Mouse (Mus musculus): ENCODE measurements around the gene Ifit2.
A peak's percentile ranks its signal among the peaks of the same experiment; 100 is the strongest.

The Ifit2 gene

DNA sequence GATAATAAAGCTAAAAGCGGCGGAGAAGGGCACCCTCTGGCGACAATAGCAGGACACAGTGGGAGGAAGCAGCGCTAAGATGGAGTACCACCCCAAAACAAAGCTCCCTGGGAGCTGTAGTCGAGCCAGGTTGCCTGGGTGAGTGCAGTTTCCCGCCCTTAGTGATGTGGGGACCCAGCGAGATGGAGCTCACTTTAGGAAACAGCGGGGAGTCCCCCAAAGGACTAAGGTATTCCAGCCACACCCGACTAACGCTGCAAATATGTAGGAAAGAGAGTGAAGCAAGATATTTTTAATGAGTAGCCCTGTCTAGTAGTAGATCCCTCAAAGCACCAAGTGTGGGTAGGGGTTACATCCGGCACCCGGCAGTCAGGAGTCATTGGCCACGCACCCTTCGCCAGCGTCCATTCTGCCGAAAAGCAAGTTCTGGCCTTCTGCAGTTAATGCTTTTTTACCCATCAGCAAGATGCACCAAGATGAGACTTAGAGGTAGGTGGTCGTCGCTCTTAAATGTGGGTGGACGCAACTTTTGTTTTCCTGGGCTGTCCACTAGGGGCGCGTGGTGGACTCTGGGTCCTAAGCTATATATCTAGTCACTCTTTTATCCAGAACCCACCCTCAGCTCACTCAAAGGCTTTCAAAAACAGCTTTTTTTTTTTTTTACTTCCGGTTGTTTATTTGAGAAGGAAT is at the start of gene Ifit2:
Ifit2 (plus strand) TSS at position 161 of the 690 bp plus-strand sequence.
- DNase-seq, result peak; percentile 79

DNA sequence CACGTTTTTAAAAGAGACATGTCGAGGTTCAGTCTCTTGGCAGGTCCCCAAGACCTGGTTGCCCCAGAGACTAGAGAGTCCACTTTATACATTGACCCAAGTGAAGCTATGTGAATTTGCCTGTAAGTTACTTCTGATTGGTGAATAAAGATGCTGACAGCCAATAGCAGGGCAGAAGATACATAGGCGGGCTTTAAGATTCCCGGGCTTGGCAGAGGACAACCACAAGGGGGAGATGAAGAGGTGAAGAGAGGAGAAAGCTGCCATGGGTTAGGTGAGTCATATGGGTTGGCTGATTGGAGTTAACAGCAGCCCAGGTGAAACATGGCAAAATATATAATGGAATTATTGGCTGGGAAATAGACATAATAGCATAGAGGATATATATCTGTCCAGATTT is 49.7 kb upstream of the Ifit2 start:
- DNase-seq, result peak; percentile 84

DNA sequence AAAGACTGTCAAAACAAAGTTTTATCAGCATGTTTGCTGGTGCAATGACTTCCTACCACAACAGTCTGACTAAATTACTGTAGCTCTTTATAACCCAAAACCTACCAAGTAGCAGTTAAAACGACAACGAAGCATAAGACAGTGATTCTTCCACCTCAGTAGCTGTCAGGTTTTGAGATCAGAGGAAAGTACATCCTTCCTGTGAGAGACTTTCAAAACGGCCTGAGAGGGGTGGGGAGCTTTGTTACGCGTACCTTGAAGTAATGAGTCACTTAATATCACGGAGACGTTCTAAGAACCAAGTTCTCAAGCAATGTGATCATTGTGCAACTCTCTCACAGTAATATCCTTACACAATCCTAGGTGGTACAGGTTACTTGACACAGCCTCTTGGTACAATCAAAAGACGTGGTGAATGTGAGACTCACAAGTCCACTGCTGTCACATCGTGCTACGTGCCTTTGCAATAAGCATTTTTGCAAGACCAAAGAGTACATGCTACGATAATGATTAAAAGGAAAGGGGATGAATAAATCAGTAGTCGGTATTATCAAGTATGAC is 45.3 kb upstream of the Ifit2 start:
- DNase-seq, result peak; percentile 11

DNA sequence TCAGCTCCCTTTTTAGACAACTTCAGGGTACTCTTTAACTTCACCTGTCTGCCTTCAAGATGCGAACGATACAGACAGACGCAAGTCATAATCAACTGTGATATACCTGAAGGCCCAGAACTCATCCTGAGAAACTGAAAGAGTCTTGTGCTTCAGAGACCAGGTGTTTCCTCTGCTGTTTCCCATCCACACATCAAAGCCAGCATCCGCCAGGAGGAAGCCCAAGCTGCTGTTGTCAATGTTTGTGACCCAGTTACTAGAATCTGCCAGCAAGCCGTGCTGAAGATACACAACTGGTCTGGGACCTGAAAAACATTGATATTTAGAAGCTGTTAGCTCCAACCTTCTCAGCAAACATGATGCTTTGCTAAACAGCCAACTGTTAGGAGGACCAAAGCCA is 39.8 kb upstream of the Ifit2 start:
- no peak for DNase-seq

DNA sequence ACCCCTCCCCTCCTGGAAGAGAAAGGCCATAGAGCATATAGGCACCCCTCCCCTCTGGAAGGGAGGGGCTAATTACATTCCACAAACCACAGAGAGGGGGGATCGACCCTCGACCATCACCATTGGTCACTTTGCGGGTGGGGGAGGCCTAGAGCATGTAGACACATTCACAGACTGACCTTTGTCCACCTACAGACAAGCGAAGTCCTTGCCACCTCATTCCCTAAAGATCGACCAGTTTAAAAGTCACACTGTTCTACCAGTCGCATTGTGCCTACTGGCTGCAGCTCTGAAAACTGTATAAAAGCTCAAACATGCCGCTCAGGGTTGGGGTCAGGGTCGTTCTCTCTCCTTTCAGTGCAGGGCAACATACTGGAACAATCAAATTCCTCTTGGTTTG is 39.0 kb upstream of the Ifit2 start:
- DNase-seq, result no peak

DNA sequence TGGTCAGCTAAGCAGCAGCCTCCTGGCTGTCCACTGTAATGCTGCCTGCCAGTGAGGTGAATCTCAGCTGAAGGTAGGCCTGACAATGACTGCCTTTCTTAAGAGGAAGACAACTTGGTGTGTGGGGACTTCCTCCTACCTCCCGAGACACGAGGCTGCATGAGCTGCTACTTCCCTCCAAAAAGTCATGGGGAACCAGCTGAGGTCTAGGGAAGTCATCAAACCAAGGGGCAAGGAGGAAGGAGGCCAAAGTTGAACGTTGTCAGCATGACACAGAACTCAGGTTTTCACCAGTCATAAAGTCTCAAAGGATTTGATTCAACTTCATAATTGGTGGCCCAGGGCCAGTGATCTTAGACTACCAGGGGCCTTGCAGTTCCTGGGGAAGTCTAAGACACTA is 34.8 kb upstream of the Ifit2 start:
- no peak for DNase-seq

DNA sequence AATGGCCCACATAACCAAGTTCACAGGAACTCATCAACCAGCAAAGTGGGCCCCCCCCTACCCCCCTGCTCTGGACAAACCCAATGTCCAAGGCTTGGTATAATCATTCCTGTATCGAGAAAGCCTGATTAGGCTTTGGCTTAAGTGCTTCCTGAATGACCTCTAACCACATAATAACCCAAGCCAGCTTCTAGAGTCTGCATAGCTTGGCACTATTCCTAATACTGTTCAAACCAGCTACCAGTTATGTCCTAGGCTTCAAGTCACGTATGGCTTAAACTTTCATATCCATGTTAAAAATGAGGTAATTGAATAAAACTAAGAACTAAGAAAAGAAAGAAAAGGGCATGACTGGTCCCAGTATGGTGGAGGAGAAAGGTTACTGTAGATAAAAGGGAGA is 34.1 kb upstream of the Ifit2 start:
- peak; percentile 41 for DNase-seq

DNA sequence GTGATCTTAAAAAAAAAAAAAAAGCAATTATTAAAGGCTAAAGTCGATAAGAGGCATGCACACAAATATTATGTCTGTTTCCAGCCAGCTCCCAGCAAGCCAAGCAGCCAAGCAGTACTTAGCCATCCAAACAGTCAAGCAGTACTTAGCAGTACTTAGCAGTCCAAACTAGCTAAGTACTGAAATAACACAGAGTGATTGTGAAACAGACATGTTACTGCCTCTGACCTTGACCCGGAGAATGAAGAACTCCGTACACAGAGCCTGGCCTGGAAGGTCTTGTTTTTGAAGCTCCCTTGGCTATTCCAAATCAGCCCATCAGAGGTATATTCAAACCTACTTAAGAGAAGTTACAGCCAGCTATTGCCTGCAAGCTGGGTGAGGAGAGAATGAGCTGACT is 33.3 kb upstream of the Ifit2 start:
- peak; percentile 43 for DNase-seq

DNA sequence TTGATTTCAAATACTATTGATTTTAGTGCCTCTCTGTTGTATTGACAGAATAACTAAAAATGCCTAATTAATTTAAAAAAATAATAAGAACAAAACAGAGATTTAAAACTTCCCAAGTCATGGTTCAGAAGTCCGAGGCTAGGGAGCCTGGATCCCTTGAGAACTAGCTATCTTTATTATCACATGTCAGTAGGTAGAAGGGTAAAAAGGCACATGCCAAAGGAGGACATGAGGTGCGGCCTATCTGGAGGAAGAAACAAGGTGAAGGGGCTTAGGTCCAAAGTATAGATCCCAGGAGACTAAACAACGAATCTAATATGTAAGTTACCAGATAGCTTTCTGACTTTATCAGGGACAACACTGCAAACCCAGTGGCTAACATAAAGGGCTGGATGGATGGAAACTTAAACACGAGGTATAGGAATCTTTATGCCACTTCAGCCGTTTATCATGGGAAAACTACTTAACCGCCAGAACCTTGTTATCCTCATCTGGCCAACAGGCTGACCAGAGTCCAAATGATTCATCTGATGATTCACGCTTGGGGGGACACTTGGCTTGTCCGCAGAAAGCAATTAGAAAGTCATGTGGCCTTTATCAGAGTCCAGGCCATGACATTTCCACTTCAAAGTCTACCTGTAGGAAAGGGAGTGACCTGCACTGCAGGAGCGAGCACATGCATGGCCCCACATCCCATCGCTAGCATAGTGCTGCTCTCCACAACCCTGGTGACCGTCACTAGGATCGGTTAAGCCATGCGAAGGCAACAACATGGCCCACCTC is 32.5 kb upstream of the Ifit2 start:
- DNase-seq, result peak; percentile 93

DNA sequence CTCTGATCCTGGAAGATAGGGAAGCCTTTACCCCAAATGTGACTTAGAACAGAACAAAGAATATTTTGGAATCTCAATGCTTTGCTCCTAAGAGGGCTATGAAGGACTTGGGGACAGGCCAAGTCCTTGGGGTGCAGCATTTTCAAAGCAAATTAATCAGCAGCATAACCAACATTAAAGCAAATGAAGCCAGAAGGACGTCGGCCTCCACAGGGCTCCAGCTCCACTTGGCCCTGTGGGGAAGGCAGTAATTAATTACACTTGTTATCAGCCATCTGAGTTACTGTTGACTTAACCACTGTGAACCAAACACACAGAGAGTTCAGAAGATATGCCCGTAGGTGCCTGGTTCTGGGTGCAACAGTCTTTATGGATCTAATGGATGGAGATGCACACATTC is 31.7 kb upstream of the Ifit2 start:
- peak; percentile 69 for DNase-seq

DNA sequence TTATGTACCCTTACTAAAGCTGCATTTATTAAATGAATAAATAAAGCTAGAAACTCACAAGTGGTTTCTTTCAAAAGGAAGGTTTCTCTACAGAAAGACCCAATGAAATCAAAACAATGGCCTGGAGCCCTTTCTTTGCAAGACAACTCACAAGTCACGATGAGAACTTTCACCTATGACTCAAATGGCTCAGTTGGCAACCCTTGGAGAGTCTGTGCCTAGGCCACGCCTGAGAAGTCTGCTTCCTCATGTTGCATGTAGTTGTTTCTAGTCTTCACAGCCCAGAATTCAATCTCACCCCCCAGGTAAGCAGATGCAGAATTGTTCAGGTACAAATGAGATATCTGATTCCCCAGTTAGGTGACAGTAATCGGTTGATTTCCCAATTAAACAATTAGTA is 30.8 kb upstream of the Ifit2 start:
- DNase-seq, result peak; percentile 77

DNA sequence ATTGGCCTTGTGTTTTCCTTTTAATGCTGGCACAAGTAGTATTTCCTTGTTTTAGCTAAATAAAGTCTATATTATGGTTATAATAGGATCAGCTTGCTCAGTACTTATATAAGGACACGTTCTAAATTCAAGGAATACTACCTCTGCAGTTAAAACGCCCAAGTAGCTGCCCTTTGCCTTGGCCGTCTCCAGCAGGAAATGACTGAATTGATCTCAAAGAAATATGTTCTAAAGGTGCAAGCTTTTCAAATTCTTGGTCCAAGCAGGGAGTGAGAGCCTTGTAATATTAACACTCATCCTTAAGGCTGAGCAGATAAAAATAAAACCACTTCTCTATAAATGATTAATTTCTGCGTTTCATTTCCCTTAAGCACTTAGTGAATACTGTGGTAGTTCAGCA is 30.4 kb upstream of the Ifit2 start:
- DNase-seq, result peak; percentile 78

DNA sequence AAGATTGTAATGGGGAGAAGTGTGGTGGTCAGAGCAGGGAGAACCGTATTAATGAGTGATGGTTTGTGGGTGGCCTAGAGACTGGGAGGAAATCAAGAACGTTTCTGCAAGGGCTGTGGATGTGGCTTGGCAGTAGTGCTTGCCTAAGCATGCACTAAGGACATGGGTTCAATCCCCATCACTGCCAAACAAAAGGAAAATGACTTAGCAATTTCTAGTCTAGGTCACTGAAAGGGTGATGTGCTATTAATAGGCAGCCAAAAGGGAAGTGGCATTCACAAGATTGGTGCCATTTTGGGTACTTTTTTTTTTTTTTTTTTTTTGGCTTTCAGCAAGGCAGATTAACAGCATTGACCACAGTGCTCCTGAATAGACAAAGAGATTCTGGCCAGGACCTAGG is 29.1 kb upstream of the Ifit2 start:
- DNase-seq, result peak; percentile 42

DNA sequence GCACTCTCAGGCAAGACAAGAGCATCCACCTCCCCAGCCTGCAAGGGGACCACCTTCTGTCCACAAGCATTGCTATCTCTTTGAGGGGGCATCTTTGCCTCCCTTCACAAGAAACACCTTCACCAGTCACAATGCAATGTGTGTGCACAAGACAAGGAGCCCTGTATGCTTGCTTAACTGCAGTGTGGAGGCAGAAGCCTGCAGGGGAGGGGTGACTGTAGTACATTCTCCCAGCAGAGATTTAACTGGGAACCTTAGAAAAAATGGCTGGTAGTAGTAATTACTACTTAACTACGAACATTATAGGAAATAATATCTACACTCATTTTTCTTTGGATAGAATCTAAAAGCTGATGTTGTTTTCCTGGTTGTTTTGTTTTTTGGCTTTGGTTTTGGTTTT is 28.5 kb upstream of the Ifit2 start:
- no peak for DNase-seq

DNA sequence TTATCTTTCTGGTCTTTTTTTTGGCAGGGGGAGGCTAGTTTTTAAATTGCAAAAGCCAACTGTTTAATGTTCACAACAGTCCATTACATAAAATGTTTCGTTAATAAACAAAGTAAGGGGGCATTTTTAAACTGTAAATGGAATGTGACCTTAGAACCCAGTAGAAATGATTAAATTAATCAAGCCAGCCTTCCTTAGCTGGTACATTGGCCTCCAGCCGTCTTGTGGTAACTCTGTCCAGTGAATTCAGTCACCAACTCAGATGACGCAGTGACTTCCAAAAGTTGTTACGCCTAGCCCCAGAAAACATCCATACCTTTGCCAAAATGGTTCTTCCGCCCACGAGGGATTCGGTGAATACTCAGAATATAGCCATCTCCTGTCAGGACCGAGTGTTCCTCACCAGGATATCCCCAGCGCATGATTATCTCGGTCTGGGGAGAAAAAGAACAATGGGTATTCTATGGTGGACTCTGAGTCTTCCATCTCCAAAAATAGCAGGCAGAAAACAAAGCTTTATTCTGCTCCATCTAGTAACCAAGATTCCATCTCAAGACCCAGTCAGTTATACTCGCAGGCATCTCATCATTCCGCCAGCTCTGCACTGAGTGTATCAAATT is 27.3 kb upstream of the Ifit2 start:
- peak; percentile 82 for DNase-seq

DNA sequence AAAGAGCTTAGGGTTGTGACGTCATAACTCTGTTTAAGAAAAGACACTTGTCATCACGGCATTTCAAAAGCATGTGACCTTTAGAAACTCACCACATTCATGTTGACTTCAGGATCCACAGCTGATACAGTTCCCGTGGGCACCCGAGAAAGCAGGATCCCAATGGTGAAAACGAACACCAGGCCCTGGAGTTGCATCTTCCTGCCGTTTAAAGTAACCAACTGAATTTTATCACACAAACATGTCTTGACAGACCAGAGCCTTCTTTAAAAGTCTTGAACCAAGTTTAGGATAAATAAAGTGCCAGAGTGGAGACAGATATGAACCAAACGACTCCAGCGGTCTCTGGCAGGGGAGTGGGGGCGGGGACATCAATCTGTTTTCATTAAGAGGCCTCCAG is 25.8 kb upstream of the Ifit2 start:
- peak; percentile 37 for DNase-seq

DNA sequence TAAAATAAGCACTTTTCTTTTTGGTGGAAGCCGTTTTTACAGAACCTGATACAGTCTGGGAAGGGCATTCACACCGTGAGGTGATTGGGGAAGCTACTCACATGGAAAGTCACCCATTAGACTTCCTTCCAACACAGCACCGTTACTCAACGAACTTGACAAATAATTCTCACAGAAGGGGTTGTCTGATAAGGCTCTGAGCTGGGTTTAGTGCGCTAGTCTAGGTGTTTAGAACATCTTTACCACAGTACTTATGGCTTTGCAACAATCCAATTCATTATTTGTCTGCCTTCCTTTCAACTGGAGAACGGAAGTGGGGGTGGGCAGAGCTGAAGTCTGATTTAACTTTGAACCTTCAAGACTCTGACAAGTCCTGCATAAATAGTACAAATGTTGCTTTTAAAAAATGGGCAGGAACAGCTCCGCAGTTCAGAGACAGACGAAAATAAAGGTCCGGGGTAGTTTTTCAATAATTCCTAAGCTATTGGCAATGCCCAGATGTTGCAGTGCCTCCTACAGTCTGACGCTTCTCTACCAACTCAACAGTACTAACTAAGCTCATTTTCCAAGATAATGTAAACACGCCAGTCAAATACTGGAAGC is 24.1 kb upstream of the Ifit2 start:
- DNase-seq, result peak; percentile 70

DNA sequence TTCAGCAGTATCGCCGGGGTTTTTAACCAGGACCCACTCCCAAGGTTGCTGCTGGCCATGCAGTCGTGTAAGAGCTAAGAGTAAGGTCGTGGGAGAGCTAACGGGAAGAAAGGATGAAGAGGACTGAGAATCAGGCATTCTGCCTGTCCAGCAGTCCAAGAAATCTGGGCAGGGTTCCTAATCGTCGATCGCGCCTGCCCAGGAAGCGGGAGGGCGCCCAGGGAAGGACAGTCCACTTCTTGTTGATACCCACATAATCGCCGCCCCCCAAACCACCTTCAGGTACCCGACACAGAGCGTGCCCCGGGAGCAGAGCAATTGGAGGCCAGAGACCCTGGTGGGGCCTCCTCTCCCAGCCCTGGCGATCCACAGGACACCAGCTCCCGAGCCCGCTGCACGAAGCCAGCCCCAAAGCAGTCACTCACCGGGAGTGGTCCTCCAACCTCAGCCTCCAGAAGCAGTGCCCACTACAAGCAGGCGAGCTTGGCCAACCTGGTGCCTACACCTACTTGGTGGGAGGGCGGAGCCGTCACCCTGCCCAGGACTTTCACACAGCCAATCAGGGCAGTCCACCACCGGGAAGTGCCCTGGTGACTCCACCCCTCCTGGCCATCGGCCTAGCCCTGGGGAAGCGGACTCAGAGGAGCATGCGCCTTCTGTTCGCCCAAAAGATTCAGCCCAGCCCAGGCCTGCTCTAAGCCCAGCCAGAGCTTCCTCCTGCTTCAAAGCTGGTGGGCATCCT is 23.4 kb upstream of the Ifit2 start, which contains the start of gene Lipa:
Lipa (minus strand) TSS at position 534 of the 742 bp plus-strand sequence.
- DNase-seq, result peak; percentile 98

DNA sequence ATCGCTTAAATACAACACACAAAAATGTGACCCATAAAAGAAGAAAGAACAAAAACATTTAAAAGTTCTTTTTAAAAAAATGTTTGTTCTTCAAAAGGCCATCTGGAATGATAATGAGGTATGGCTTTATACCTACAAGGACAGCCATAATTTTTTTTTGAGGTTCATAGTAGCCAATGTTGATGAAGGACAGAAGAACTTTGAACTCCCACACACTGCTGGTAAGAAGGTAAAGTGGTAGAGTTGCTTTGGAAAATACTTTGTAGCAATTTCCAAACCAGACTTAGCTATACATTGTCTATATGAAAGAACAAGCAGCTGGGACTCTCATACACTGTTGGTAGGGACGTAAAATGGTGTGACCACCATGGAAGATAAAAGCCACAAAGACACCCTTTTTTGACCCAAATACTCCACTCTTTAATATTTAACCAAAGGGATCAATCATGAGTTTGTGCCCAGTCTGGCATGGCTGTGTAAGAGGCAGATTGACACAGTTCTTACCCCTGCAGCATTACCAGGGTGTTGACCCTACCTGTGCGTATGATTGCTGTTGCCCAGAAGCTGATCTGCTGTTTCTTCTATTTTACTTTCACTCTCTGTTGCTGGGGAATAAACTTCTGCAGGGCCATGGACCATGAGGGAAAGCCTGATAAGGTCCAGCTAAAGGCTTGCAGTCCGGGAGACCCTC is 18.3 kb upstream of the Ifit2 start:
- DNase-seq, result peak; percentile 23

DNA sequence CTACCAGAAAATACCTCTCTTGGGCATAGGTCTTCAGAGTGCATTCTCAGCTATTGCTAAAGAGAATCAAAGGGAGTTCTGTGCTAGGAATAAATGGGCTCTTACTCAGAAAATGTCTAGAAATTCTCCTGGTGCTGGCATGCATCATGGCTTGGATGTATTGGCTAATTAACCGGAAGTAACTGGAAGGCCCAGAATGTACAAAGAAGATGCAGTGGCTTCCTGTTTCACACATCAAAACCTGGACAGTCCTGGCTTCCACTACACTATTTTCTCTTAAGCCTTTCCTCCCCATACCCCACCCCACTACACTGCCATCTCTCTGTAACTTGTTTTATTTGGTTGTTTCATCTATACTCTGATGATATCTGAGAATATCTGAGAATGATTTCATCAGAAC is 11.1 kb upstream of the Ifit2 start:
- DNase-seq, result no peak

DNA sequence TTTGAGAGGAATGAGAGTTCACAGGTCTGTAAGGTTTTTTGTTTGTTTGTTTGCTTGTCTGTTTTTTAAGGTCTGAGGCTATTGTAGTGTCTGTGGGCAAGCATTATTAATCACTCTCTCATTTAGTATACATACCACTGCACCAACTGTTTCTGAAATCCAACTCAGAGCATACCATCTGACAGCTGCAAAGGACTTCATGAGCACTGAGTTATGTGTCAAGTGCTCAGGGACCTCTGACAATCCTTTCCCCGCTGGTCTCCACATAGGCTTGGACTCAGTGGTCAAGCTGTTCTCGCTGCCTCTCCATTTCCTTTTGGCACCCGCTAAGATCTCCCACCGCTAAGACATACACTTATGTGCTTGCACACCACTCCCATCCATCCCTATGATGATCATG is 4.3 kb upstream of the Ifit2 start:
- no peak for DNase-seq

DNA sequence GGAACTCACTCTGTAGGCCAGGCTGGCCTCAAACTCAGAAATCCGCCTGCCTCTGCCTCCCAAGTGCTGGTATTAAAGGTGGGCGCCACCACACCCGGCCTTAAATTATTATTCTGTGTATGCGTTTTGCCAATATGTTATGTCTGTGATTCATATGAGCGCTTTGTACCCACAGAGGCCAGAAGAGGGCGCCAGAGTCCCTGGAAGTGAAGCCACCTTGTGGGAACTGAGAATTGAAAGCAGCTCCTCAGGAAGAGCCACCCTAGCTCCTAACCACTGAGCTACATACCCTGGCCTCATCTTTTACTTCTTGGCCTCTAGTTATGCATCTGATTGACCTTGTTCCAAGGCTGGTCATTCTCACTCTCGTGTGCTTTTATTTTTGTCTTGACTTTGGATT is 2.5 kb upstream of the Ifit2 start:
- peak; percentile 91 for DNase-seq

Measured in kidney, adult 9 months (tissue).